Mouse (Mus musculus) liver, adult 2 months (tissue): ENCODE results near the gene Dcun1d4. TPM values are rescaled to one million over a fixed set of nuclear protein-coding genes. Genes with fewer than 3 reads are reported as not detected.
A peak's percentile ranks its signal among the peaks of the same experiment; 100 is the strongest.

Experiments
- DNase-seq: peaks from one replicate; pipeline ENCODE4 v3.0.0-alpha.2; 2011; ENCODE audit warnings: low read depth, low spot score; ENCODE audit errors: extremely low read depth
- H3K27ac ChIP-seq: fragments of 200-500 bp; replicated peaks from 2 replicates; pipeline ENCODE4 v1.5.1; 2012; ENCODE audit warnings: low read depth, mild to moderate bottlenecking, control low read depth, inconsistent platforms, low read length; ENCODE audit not compliant: insufficient read depth
- H3K27me3 ChIP-seq: fragments of 200-500 bp; 2 replicates; pipeline ENCODE4 v1.6.1; 2012; ENCODE audit warnings: mild to moderate bottlenecking, moderate library complexity, low read length, inconsistent platforms; ENCODE audit not compliant: control insufficient read depth, insufficient read depth
- H3K36me3 ChIP-seq: fragments of 200-500 bp; 2 replicates; pipeline ENCODE4 v1.6.1; 2012; ENCODE audit warnings: low read length, inconsistent platforms; ENCODE audit not compliant: control insufficient read depth, insufficient read depth
- H3K4me1 ChIP-seq: fragments of 200-500 bp; 2 replicates; pipeline ENCODE4 v1.6.1; 2011; ENCODE audit warnings: low read length; ENCODE audit not compliant: control insufficient read depth, insufficient read depth
- H3K4me3 ChIP-seq: fragments of 200-500 bp; 2 replicates; pipeline ENCODE4 v1.5.1; 2011; ENCODE audit warnings: low read depth, mild to moderate bottlenecking, control low read depth, low read length, moderate library complexity; ENCODE audit not compliant: insufficient read depth
- H3K79me2 ChIP-seq: fragments of 200-500 bp; 2 replicates; pipeline ENCODE4 v1.6.1; 2012; ENCODE audit warnings: inconsistent platforms, mild to moderate bottlenecking, low read length, moderate library complexity; ENCODE audit not compliant: control insufficient read depth, insufficient read depth
- H3K9ac ChIP-seq: fragments of 200-500 bp; 2 replicates; pipeline ENCODE4 v1.6.1; 2012; ENCODE audit warnings: low read depth, mild to moderate bottlenecking, control low read depth, inconsistent platforms, low read length
- CTCF ChIP-seq: fragments of 200-500 bp; IDR thresholded peaks from 2 replicates; pipeline ENCODE4 v1.5.1; 2011; ENCODE audit warnings: low read depth, low read length, control low read depth
- POLR2A ChIP-seq: fragments of 200-500 bp; IDR thresholded peaks from 2 replicates; pipeline ENCODE4 v1.6.1; 2011; ENCODE audit warnings: low read length, control low read depth; ENCODE audit not compliant: insufficient read depth; ENCODE audit errors: extremely low read depth
- WGBS: fragments of 180-500 bp; shearing (Covaris S2); methylation state at CpG from one replicate; pipeline ENCODE4 v1.1.7; 2018; 5-methylcytosine and 5-hydroxymethylcytosine counted together
- polyA plus RNA-seq: library from polyadenylated mRNA; depleted of rRNA; stranded (reverse); fragments of >200 nt; gene quantifications from 2 replicates; pipeline ENCODE4 v1.2.3, GENCODE M21; 2012
- total RNA-seq: library from RNA; depleted of rRNA; stranded (reverse); fragments of >200 nt; gene quantifications from 2 replicates; pipeline ENCODE4 v1.2.3, GENCODE M21; 2014

Dcun1d4 gene
- total and polyA plus RNA-seq, 2 experiments = 8.2 to 13.6 TPM

GRCm38 (mm10) chr5:73503015-73503757 lies 22.4 kb downstream of the Dcun1d4 start:
- Histone ChIP-seq H3K36me3 (no peaks in the 10 kb centered on the region), H3K27me3 (no peaks in the 10 kb centered on the region), H3K79me2 (peaks cover 58% of the 10 kb centered on the region), H3K4me3 (no peak overlapping the region), H3K9ac (no peak overlapping the region), H3K27ac (no peak overlapping the region), H3K4me1 (peaks cover 8% of the 10 kb centered on the region)
- 79% methylated on average over 12 of the region's 12 CpGs for WGBS
- no peak for DNase-seq
- TF ChIP-seq POLR2A = no peak
- no peak for TF ChIP-seq CTCF

- Histone ChIP-seq H3K79me2 (peaks cover 12% of the 10 kb centered on the region), H3K27me3 (no peaks in the 10 kb centered on the region), H3K4me1 (no peaks in the 10 kb centered on the region), H3K4me3 (no peak overlapping the region), H3K9ac (no peak overlapping the region), H3K36me3 (peaks cover 7% of the 10 kb centered on the region), H3K27ac (no peak overlapping the region)
- WGBS = 86% methylated on average over 14 of the region's 14 CpGs
- DNase-seq = no peak
- TF ChIP-seq POLR2A (no peak), CTCF (no peak)
Observed at GRCm38 (mm10) chr5:73511074-73511473, 30.3 kb downstream of the Dcun1d4 start.

- DNase-seq = no peak
- 100% methylated on average over 1 of the region's 1 CpGs for WGBS
- no peak overlapping the region for H3K27ac ChIP-seq
Observed at GRCm38 (mm10) chr5:73512241-73512640, 31.4 kb downstream of the Dcun1d4 start.

GRCm38 (mm10) chr5:73512661-73513060 lies 31.9 kb downstream of the Dcun1d4 start:
- H3K4me1 ChIP-seq = no peaks in the 10 kb centered on the region
- H3K27ac ChIP-seq = no peak overlapping the region
- no peak overlapping the region for H3K4me3 ChIP-seq
- H3K79me2 ChIP-seq = peaks cover 10% of the 10 kb centered on the region
- peaks cover 9% of the 10 kb centered on the region for H3K36me3 ChIP-seq
- TF ChIP-seq POLR2A (no peak), CTCF (no peak)
- WGBS = 90% methylated on average over 9 of the region's 9 CpGs
- H3K27me3 ChIP-seq = no peaks in the 10 kb centered on the region
- no peak overlapping the region for H3K9ac ChIP-seq
- no peak for DNase-seq

More at GRCm38 (mm10) chr5:73512241-73512640, 31.4 kb downstream of the Dcun1d4 start:
- no peaks in the 10 kb centered on the region for H3K4me1 ChIP-seq
- no peaks in the 10 kb centered on the region for H3K27me3 ChIP-seq
- no peak for TF ChIP-seq CTCF
- TF ChIP-seq POLR2A = no peak
- H3K79me2 ChIP-seq = peaks cover 13% of the 10 kb centered on the region
- H3K4me3 ChIP-seq = no peak overlapping the region
- H3K9ac ChIP-seq = no peak overlapping the region
- H3K36me3 ChIP-seq = peaks cover 9% of the 10 kb centered on the region

- no peak for DNase-seq
- H3K27ac ChIP-seq = no peak overlapping the region
- H3K36me3 ChIP-seq = peaks cover 9% of the 10 kb centered on the region
- TF ChIP-seq POLR2A = no peak
- no peaks in the 10 kb centered on the region for H3K27me3 ChIP-seq
- no peak overlapping the region for H3K4me3 ChIP-seq
- H3K4me1 ChIP-seq = no peaks in the 10 kb centered on the region
- peaks cover 5% of the 10 kb centered on the region; the same call in 1 of the 2 replicates for H3K79me2 ChIP-seq
- H3K9ac ChIP-seq = no peak overlapping the region
- 92% methylated on average over 2 of the region's 2 CpGs for WGBS
Observed at GRCm38 (mm10) chr5:73514202-73514601, 33.4 kb downstream of the Dcun1d4 start.

GRCm38 (mm10) chr5:73517299-73517698 lies 36.5 kb downstream of the Dcun1d4 start:
- no peak for TF ChIP-seq CTCF
- no peak for TF ChIP-seq POLR2A
- peaks cover 5% of the 10 kb centered on the region; the same call in 1 of the 2 replicates for H3K79me2 ChIP-seq
- 77% methylated on average over 5 of the region's 5 CpGs for WGBS
- H3K4me1 ChIP-seq = no peaks in the 10 kb centered on the region
- no peak overlapping the region for H3K9ac ChIP-seq
- no peak overlapping the region for H3K4me3 ChIP-seq
- peaks cover 22% of the 10 kb centered on the region for H3K36me3 ChIP-seq
- peak; percentile 61 for DNase-seq
- H3K27me3 ChIP-seq = no peaks in the 10 kb centered on the region
- H3K27ac ChIP-seq = no peak overlapping the region
